8 mouse cellular contexts compared by ENCODE assay signal in the genomic region with DNA sequence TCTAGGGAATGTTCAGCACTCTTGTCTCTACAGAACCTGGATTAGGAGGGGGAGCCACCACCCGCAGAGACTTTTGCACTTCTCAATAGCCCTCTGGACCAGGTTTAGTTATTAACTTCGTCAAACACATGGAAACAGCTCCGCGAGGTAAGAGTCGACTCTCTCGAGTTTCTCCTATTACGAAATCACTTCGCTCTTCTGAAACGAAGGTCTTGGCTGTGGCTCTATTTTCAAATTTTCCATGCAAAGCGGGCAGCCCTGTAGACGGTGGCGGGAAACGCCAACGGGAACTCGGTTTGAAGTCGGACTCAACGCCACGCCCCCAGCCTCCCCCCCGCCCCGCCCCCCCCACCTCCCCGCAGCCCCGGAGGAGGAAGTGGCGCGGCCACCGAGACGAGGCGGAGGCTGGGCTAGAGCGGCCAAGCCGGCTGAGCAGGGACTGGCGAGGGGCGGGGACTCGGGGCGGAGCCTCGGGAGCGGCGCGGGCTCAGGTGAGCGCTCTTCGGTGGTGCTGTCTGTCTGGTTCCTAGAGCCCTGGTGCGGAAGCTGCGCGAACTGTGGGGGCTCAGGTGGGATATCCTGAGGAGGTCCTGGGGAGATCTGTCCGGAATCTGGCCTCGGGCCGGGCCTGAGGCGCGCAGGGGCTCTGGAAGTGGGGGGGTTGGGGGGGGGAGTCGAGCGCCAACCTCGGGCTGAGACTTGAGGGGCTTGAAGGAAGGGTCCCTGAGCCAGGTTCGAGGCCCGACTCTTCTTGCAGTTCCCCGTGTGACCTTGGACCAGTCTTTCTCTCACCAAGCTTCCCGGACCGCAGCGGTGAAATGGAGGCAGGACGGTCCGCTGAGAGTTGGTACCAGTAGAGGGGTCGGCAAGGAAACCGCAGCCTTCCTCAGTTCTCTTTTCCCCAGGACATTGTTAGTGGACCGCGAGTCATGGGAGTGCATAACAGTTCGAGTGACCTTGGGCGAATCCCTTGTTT. TPM values are rescaled to one million over a fixed set of nuclear protein-coding genes. Genes with fewer than 3 reads are reported as not detected.
DNase-seq lines count a peak whose midpoint lies in the region; ATAC-seq and TF ChIP-seq lines count a peak whose summit lies in the region.

A gene (plus strand): TSS at position 449 of the 976 bp plus-strand sequence.

- WGBS in hindbrain, embryonic 10.5 days = under 1% methylated on average over 64 of the region's 64 CpGs
- under 1% methylated on average over 42 of the region's 64 CpGs for WGBS in lung, postnatal 0 days

- peak; percentile 99 for ATAC-seq in frontal cortex, adult (ENCODE audit: low TSS enrichment)
- peak; percentile 99 for ATAC-seq in lung, postnatal 0 days

- peak within 1 kb of the TSS; percentile 76 for H3K9ac ChIP-seq in lung, postnatal 0 days (replicated peaks; ENCODE audit: low read depth)

- peak within 1 kb of the TSS; percentile 82 for H3K4me3 ChIP-seq in hindbrain, embryonic 10.5 days
- H3K4me3 ChIP-seq in lung, postnatal 0 days (ENCODE audit: low read depth, low read length) = peak within 1 kb of the TSS; percentile 78

- no peaks in the 10 kb centered on the region for H3K9me3 ChIP-seq in hindbrain, embryonic 10.5 days
- H3K9me3 ChIP-seq in lung, postnatal 0 days (ENCODE audit: low read length) = no peaks in the 10 kb centered on the region

- H3K27ac ChIP-seq in hindbrain, embryonic 10.5 days = peak within 1 kb of the TSS; percentile 89
- peak within 1 kb of the TSS; percentile 68 for H3K27ac ChIP-seq in lung, postnatal 0 days (ENCODE audit: low read length)

- peak; percentile 47 for TF ChIP-seq EP300 in lung, postnatal 0 days (IDR thresholded peaks at IDR 0.05)

- H3K27me3 ChIP-seq in hindbrain, embryonic 10.5 days (ENCODE audit: insufficient read depth, poor library complexity, severe bottlenecking) = no peaks in the 10 kb centered on the region
- H3K27me3 ChIP-seq in lung, postnatal 0 days (replicated peaks; ENCODE audit: insufficient read depth, low read length) = no peaks in the 10 kb centered on the region

- DNase-seq in MN1 (ENCODE audit: low spot score) = peak; percentile 95
- peak; percentile 89 for DNase-seq in cerebellum, adult 9-10 months
- DNase-seq in hindbrain, embryonic 10.5 days (ENCODE audit: low spot score) = peak; percentile 95
- DNase-seq in layer of hippocampus, adult 9-11 months = peak; percentile 93
- DNase-seq in lung, postnatal 0 days (ENCODE audit: low spot score) = peak; percentile 98
- DNase-seq in ovary, postnatal 14 days (ENCODE audit: low spot score) = peak; percentile 88
- peak; percentile 99 for DNase-seq in thymus, postnatal 14 days

- peaks cover 13% of the 10 kb centered on the region for H3K4me1 ChIP-seq in hindbrain, embryonic 10.5 days (replicated peaks)
- peaks cover 9% of the 10 kb centered on the region; the same call in 1 of the 2 replicates for H3K4me1 ChIP-seq in lung, postnatal 0 days (ENCODE audit: insufficient read depth, low read depth, low read length)

- H3K4me2 ChIP-seq in lung, postnatal 0 days (replicated peaks; ENCODE audit: low read depth, low read length) = peak within 1 kb of the TSS; percentile 77

- H3K36me3 ChIP-seq in hindbrain, embryonic 10.5 days = peaks cover 27% of the 10 kb centered on the region
- 0 out of 2 replicates have a peak, but pooled peaks cover 5% of the 10 kb centered on the region for H3K36me3 ChIP-seq in lung, postnatal 0 days (ENCODE audit: insufficient read depth, low read length)

- no peak for TF ChIP-seq CTCF in lung, postnatal 0 days (IDR thresholded peaks at IDR 0.05)

RNA-seq across cellular contexts. Expression of the gene that starts here (rescaled TPM):
- 35.3 and 35.8 TPM in 2 replicates for polyA plus RNA-seq in hindbrain, embryonic 10.5 days (2016; fragmentation: Nextera tagmentation; extraction: Ambion mirVana)
- polyA plus RNA-seq in lung, postnatal 0 days (2015; fragmentation: Nextera tagmentation; extraction: Ambion mirVana) = 7.3 and 7.5 TPM in 2 replicates

Comparison
In these comparisons a context has a peak if more than half of its experiments do, and no peak if none do; other contexts are left out.
1. Peak in every context shown above with its lines: DNase-seq, ATAC-seq, H3K4me3 ChIP-seq and H3K27ac ChIP-seq.